9 mouse cellular contexts compared by ENCODE assay signal in genomic region chr10:126919067-126919466, GRCm38 (mm10). TPM values are rescaled to one million over a fixed set of nuclear protein-coding genes. Genes with fewer than 3 reads are reported as not detected.
A peak's percentile ranks its signal among the peaks of the same experiment; 100 is the strongest.
DNase-seq lines count a peak whose midpoint lies in the region; ATAC-seq and TF ChIP-seq lines count a peak whose summit lies in the region.
"Had no signal": no experiment of that assay in that cellular context is flagged by ENCODE, and none has a peak within 500 bp of the region (broad histone marks: within the 10 kb centered on the region; RNA-seq: fewer than 3 reads in every experiment).

No protein-coding gene starts in this region.

- peak; percentile 86 for ATAC-seq in forebrain, embryonic 15.5 days (replicated peaks)

- no peak overlapping the region for H3K27ac ChIP-seq in ES-E14 (ENCODE audit: insufficient read depth, low read depth, low read length, poor library complexity, severe bottlenecking)
- no peak overlapping the region for H3K27ac ChIP-seq in forebrain, embryonic 15.5 days (replicated peaks)
- H3K27ac ChIP-seq in layer of hippocampus, adult 2 months: no peak overlapping the region
- H3K27ac ChIP-seq in thymus, adult 2 months (ENCODE audit: control insufficient read depth, insufficient read depth, low read length): no peak overlapping the region

- no peak overlapping the region for H3K4me2 ChIP-seq in forebrain, embryonic 15.5 days (replicated peaks)

- in situ Hi-C loops in ES-E14 (cut with MboI; ENCODE audit: low sequenced_read_pairs in 2 of 2, unreplicated experiment in 2 of 2): loop anchor here (5.0 to 10.0 kb wide), 2 partner anchors 73 to 76 kb away; no protein-coding TSS in a partner anchor

- 0 out of 2 replicates have a peak, but pooled peaks have one; percentile 11 for TF ChIP-seq POLR2A in lung, adult 2 months (IDR thresholded peaks at IDR 0.05; ENCODE audit: borderline replicate concordance, extremely low read depth, low read depth, low read length)
- no peak for TF ChIP-seq POLR2A in thymus, adult 2 months (IDR thresholded peaks at IDR 0.05; ENCODE audit: control insufficient read depth, extremely low read depth, insufficient read depth, low read length, poor library complexity)

- 0 out of 2 replicates have a peak, but pooled peaks cover 2% of the 10 kb centered on the region for H3K9me3 ChIP-seq in ES-E14 (ENCODE audit: control insufficient read depth, insufficient read depth, low read depth, low read length)
- no peaks in the 10 kb centered on the region for H3K9me3 ChIP-seq in forebrain, embryonic 15.5 days

- no peaks in the 10 kb centered on the region for H3K27me3 ChIP-seq in forebrain, embryonic 15.5 days
- no peaks in the 10 kb centered on the region for H3K27me3 ChIP-seq in thymus, adult 2 months (ENCODE audit: control insufficient read depth, insufficient read depth, low read length)

- no peak overlapping the region for H3K9ac ChIP-seq in ES-E14 (ENCODE audit: insufficient read depth, low read depth, low read length, poor library complexity, severe bottlenecking)
- H3K9ac ChIP-seq in forebrain, embryonic 15.5 days (replicated peaks): no peak overlapping the region

- H3K4me1 ChIP-seq in ES-E14 (ENCODE audit: control insufficient read depth in 2 of 2, insufficient read depth in 2 of 2, low read length in 2 of 2, poor library complexity in 1 of 2): no peaks in the 10 kb centered on the region
- no peaks in the 10 kb centered on the region for H3K4me1 ChIP-seq in forebrain, embryonic 15.5 days
- no peaks in the 10 kb centered on the region; the same call in 1 of the 2 replicates for H3K4me1 ChIP-seq in lung, adult 2 months (ENCODE audit: control insufficient read depth, insufficient read depth, low read length)
- H3K4me1 ChIP-seq in thymus, adult 2 months (replicated peaks; ENCODE audit: control insufficient read depth, insufficient read depth, low read length): no peaks in the 10 kb centered on the region

- 3% methylated on average over 9 of the region's 9 CpGs for WGBS in forebrain, embryonic 15.5 days
- 2% methylated on average over 9 of the region's 9 CpGs for WGBS in lung, adult 2 months
- WGBS in thymus, adult 2 months: 4% methylated on average over 9 of the region's 9 CpGs

- H3K4me3 ChIP-seq in ES-E14 (ENCODE audit: insufficient read depth in 1 of 2, low read depth in 1 of 2, low read length in 2 of 2, poor library complexity in 1 of 2, severe bottlenecking in 1 of 2): no peak overlapping the region
- no peak overlapping the region for H3K4me3 ChIP-seq in forebrain, embryonic 15.5 days
- no peak overlapping the region for H3K4me3 ChIP-seq in layer of hippocampus, adult 2 months
- no peak overlapping the region for H3K4me3 ChIP-seq in lung, adult 2 months (replicated peaks; ENCODE audit: extremely low read depth, low read depth, low read length)
- no peak overlapping the region for H3K4me3 ChIP-seq in thymus, adult 2 months (ENCODE audit: control insufficient read depth, insufficient read depth, low read length)
- H3K4me3 ChIP-seq: myocyte had no signal

- no peaks in the 10 kb centered on the region for H3K36me3 ChIP-seq in ES-E14 (ENCODE audit: control insufficient read depth, insufficient read depth, low read length, poor library complexity, severe bottlenecking)
- no peaks in the 10 kb centered on the region for H3K36me3 ChIP-seq in forebrain, embryonic 15.5 days
- no peaks in the 10 kb centered on the region for H3K36me3 ChIP-seq in thymus, adult 2 months (ENCODE audit: control insufficient read depth, insufficient read depth, low read length)

- TF ChIP-seq CTCF in layer of hippocampus, adult 2 months (conservative IDR thresholded peaks at IDR 0.05): peak; percentile 100
- peak; percentile 100 for TF ChIP-seq CTCF in lung, adult 2 months (IDR thresholded peaks at IDR 0.05; ENCODE audit: insufficient read depth, low read length)
- peak; percentile 89; the same call in 1 of the 2 replicates for TF ChIP-seq CTCF in thymus, adult 2 months (IDR thresholded peaks at IDR 0.05; ENCODE audit: borderline replicate concordance, control insufficient read depth, extremely low read depth, insufficient read depth, low read length, poor library complexity)

- DNase-seq in ES-E14 (ENCODE audit: low read depth, low spot score): peak; percentile 95
- peak; percentile 92 for DNase-seq in cerebellum, adult 11 months
- peak; percentile 97 for DNase-seq in heart, postnatal 4 days
- peak; percentile 92 to 99 for DNase-seq in layer of hippocampus, adult 2 months (ENCODE audit: low spot score in 2 of 2)
- DNase-seq in lung, adult 2 months: peak; percentile 96
- peak; percentile 76 for DNase-seq in ovary, adult 18-20 months (ENCODE audit: low spot score)
- peak; percentile 91 for DNase-seq in thymus, adult 2 months

TF ChIP-seq in ES-E14, 5 proteins besides CTCF, POLR2A, EP300 and RAD21:
- peak; percentile 73; the same call in 1 of the 2 replicates for TF ChIP-seq HCFC1 (IDR thresholded peaks at IDR 0.05; ENCODE audit: borderline replicate concordance, insufficient read depth, low read length)
- no peak for TF ChIP-seq MAFK (IDR thresholded peaks at IDR 0.05; ENCODE audit: insufficient read depth, low read depth, low read length)
- peak; percentile 66; the same call in 1 of the 2 replicates for TF ChIP-seq ZNF384 (IDR thresholded peaks at IDR 0.05; ENCODE audit: low read depth, low read length)
- TF ChIP-seq CHD2 (IDR thresholded peaks at IDR 0.05; ENCODE audit: low read depth, low read length): no peak
- TF ChIP-seq ZC3H11A (IDR thresholded peaks at IDR 0.05; ENCODE audit: borderline replicate concordance, low read depth, low read length): peak; percentile 98

RNA-seq across cellular contexts. Expression of gene Atp23, which starts 17.9 kb away (rescaled TPM):
- 12.1 and 12.2 TPM in 2 replicates for total RNA-seq in ES-E14 (2012; rRNA removed)
- 9.2 and 11.9 TPM in 2 replicates for polyA plus RNA-seq in forebrain, embryonic 15.5 days (2015; fragmentation: Nextera tagmentation; extraction: Ambion mirVana)
- total RNA-seq in heart, postnatal 4 days (2021): 1 to 10 TPM; 3.7 to 3.9 TPM
- total RNA-seq in layer of hippocampus, adult 2 months (2021): 1 to 10 TPM; 9.0 to 10.0 TPM
- 6.1 and 6.6 TPM in 2 replicates for polyA plus RNA-seq in lung, adult 2 months (2012; rRNA removed)
- polyA plus RNA-seq in thymus, adult 2 months (2012; rRNA removed): 9.6 and 12.1 TPM in 2 replicates

RNA-seq across cellular contexts. Expression of gene Ctdsp2, which starts 59.5 kb away (rescaled TPM):
- 28.5 and 38.1 TPM in 2 replicates for total RNA-seq in ES-E14 (2012; rRNA removed)
- polyA plus RNA-seq in forebrain, embryonic 15.5 days (2015; fragmentation: Nextera tagmentation; extraction: Ambion mirVana): 26.0 and 26.9 TPM in 2 replicates
- 100 to 1,000 TPM; 132 to 136 TPM for total RNA-seq in heart, postnatal 4 days (2021)
- total RNA-seq in layer of hippocampus, adult 2 months (2021): 100 to 1,000 TPM; 106 to 116 TPM
- polyA plus RNA-seq in lung, adult 2 months (2012; rRNA removed): 182 and 227 TPM in 2 replicates
- 179 and 182 TPM in 2 replicates for polyA plus RNA-seq in thymus, adult 2 months (2012; rRNA removed)
